Mouse (Mus musculus) heart, postnatal 0 days (tissue): ENCODE data around the gene Pex14. TPM values are rescaled to one million over a fixed set of nuclear protein-coding genes. Genes with fewer than 3 reads are reported as not detected.

ENCODE experiments used
- ATAC-seq: fragments of 200-750 bp; cut with Nextera tagmentation; 2 replicates; pipeline ENCODE4 v1.8.0; 2017; ENCODE audit warnings: low read depth, moderate number of reproducible peaks, moderate library complexity; ENCODE audit not compliant: insufficient read depth
- DNase-seq: peaks from one replicate; pipeline ENCODE4 v3.0.0-alpha.2; 2016; ENCODE audit warnings: low spot score
- H3K27ac ChIP-seq: fragments of 300-500 bp; sonication (generic); 2 replicates; pipeline ENCODE4 v1.5.1; 2014; ENCODE audit warnings: low read depth, mild to moderate bottlenecking
- H3K27me3 ChIP-seq: fragments of 300-500 bp; sonication (generic); 2 replicates; pipeline ENCODE4 v1.6.1; 2014; ENCODE audit warnings: low read length, mixed read lengths; ENCODE audit not compliant: control insufficient read depth, insufficient read depth
- H3K36me3 ChIP-seq: fragments of 300-500 bp; sonication (generic); replicated peaks from 2 replicates; pipeline ENCODE4 v1.6.1; 2014; ENCODE audit warnings: low read length, mixed read lengths; ENCODE audit not compliant: control insufficient read depth, insufficient read depth
- H3K4me1 ChIP-seq: fragments of 300-500 bp; sonication (generic); 2 replicates; pipeline ENCODE4 v1.6.1; 2014; ENCODE audit warnings: antibody characterized with exemption; ENCODE audit not compliant: control insufficient read depth, insufficient read depth
- H3K4me2 ChIP-seq: fragments of 300-500 bp; sonication (generic); 2 replicates; pipeline ENCODE4 v1.6.1; 2014; ENCODE audit warnings: low read depth, mild to moderate bottlenecking, low read length, moderate library complexity
- H3K4me3 ChIP-seq: fragments of 300-500 bp; sonication (generic); 2 replicates; pipeline ENCODE4 v1.5.1; 2014; ENCODE audit warnings: low read depth, low read length
- H3K9ac ChIP-seq: fragments of 300-500 bp; sonication (generic); replicated peaks from 2 replicates; pipeline ENCODE4 v1.6.1; 2014; ENCODE audit warnings: low read depth, low read length, mixed read lengths
- H3K9me3 ChIP-seq: fragments of 300-500 bp; sonication (generic); replicated peaks from 2 replicates; pipeline ENCODE4 v1.6.1; 2016; ENCODE audit warnings: low read length; ENCODE audit not compliant: control insufficient read depth
- CTCF ChIP-seq: IDR thresholded peaks from 2 replicates; pipeline ENCODE4 v1.5.1; 2016; ENCODE audit warnings: antibody characterized with exemption, control low read depth, low read depth
- EP300 ChIP-seq: IDR thresholded peaks from 2 replicates; pipeline ENCODE4 v1.6.1; 2016; ENCODE audit warnings: antibody characterized with exemption, low read depth
- WGBS: fragments of 180-500 bp; shearing (Covaris S2); extraction: QIAGEN DNeasy Blood & Tissue Kit; methylation state at CpG from one replicate; pipeline ENCODE4 v1.1.7; 2014; 5-methylcytosine and 5-hydroxymethylcytosine counted together
- polyA plus RNA-seq: library from polyadenylated mRNA; unstranded; fragments of >200 nt; fragmentation: Nextera tagmentation; extraction: Ambion mirVana; gene quantifications from 2 replicates; pipeline ENCODE4 v1.2.1, GENCODE M21; 2015
- total RNA-seq: library from RNA; depleted of rRNA; stranded (reverse); fragments of >200 nt; gene quantifications from 2 replicates; pipeline ENCODE4 v1.2.3, GENCODE M21; 2014; ENCODE audit warnings: low replicate concordance

The Pex14 gene
- total and polyA plus RNA-seq, 2 experiments from 2014 or later: 38.1 to 43.9 TPM

- H3K4me3 ChIP-seq: peak overlapping the region; percentile 24
- H3K27ac ChIP-seq: peak overlapping the region; percentile 96
- peak overlapping the region; percentile 55 for H3K4me2 ChIP-seq
- no peak for DNase-seq
- H3K9ac ChIP-seq: peak overlapping the region; percentile 47
- H3K9me3 ChIP-seq: no peaks in the 10 kb centered on the region
- no peak for ATAC-seq
- H3K36me3 ChIP-seq: peaks cover 6% of the 10 kb centered on the region
- WGBS: 77% methylated on average over 19 of the region's 19 CpGs
- peaks cover 20% of the 10 kb centered on the region for H3K4me1 ChIP-seq
- no peaks in the 10 kb centered on the region for H3K27me3 ChIP-seq
- TF ChIP-seq CTCF (no peak), EP300 (no peak)
Observed at GRCm38 (mm10) chr4:148961081-148961480, 138.6 kb downstream of the Pex14 start.

GRCm38 (mm10) chr4:148960011-148960410 is 139.7 kb downstream of the Pex14 start:
- Histone ChIP-seq H3K9ac (peak overlapping the region; percentile 47), H3K4me2 (peak overlapping the region; percentile 55), H3K27me3 (no peaks in the 10 kb centered on the region), H3K9me3 (no peaks in the 10 kb centered on the region), H3K27ac (peak overlapping the region; percentile 96), H3K4me1 (peaks cover 28% of the 10 kb centered on the region), H3K4me3 (peak overlapping the region; percentile 24), H3K36me3 (peaks cover 6% of the 10 kb centered on the region)
- ATAC-seq: peak; percentile 89
- 33% methylated on average over 12 of the region's 12 CpGs for WGBS
- peak; percentile 43; the same call in 1 of the 2 replicates for TF ChIP-seq CTCF
- peak; percentile 84 for TF ChIP-seq EP300
- DNase-seq: peak; percentile 91

GRCm38 (mm10) chr4:148955131-148955813 is 144.4 kb downstream of the Pex14 start:
- TF ChIP-seq EP300 (peak; percentile 93), CTCF (no peak)
- WGBS: 44% methylated on average over 14 of the region's 14 CpGs
- Histone ChIP-seq H3K4me1 (peaks cover 33% of the 10 kb centered on the region), H3K9ac (no peak overlapping the region), H3K27me3 (peaks cover 13% of the 10 kb centered on the region), H3K36me3 (peaks cover 25% of the 10 kb centered on the region), H3K9me3 (no peaks in the 10 kb centered on the region), H3K27ac (peak overlapping the region; percentile 76), H3K4me2 (no peak overlapping the region), H3K4me3 (no peak overlapping the region)
- ATAC-seq (peak; percentile 57), DNase-seq (peak; percentile 75)

DNA sequence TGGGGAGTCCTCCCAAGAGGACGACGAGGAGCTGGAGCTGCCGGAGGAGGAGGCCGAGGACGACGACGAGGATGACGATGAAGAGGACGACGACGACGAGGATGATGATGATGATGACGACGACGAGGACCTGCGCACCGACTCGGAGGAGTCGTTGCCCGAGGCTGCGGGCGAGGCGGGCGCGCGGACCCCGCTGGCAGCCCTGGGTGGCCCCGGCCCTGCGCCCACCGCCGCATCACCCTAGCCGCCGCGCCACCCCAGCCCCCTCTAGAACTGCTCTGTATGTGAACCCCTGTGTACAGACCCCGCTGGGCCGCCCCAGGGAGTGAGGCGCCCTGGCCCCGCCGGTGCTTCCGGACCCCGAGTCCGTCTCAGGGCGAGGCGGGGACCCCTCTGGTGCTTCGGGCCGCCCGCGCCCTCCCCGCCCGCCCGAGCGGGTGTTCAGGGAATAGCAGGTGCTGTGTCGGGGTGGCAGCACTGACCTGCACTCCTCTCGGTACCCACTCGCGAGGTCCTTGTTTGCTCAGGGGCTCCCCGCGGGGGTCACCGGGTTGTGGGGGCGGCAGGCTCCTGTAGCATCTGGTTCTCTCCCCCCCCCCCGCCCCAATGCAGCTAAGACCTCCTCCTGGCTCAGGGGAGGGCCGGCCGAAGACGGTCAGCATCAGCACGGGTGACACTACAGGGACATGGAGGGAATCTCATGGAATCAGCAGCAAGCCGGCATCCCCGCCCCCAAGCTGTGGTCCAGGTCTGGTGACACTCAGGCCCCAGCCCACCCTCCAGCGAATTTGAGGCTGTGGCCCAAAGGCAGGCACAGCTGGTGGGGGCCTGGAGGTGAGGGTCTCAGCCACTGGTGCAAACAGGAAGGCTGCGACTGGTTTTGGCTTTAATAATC is 147.1 kb downstream of the Pex14 start:
- no peak overlapping the region for H3K9ac ChIP-seq
- WGBS: 36% methylated on average over 59 of the region's 69 CpGs
- H3K27me3 ChIP-seq: peaks cover 13% of the 10 kb centered on the region
- TF ChIP-seq EP300 (no peak), CTCF (no peak)
- DNase-seq: no peak
- peak overlapping the region; percentile 43 for H3K4me2 ChIP-seq
- H3K36me3 ChIP-seq: peaks cover 47% of the 10 kb centered on the region
- no peak for ATAC-seq
- no peak overlapping the region for H3K27ac ChIP-seq
- no peaks in the 10 kb centered on the region for H3K9me3 ChIP-seq
- H3K4me3 ChIP-seq: peak overlapping the region; percentile 24
- H3K4me1 ChIP-seq: peaks cover 30% of the 10 kb centered on the region

- Histone ChIP-seq H3K27me3 (peaks cover 13% of the 10 kb centered on the region), H3K4me3 (peak overlapping the region; percentile 24), H3K4me1 (peaks cover 30% of the 10 kb centered on the region), H3K27ac (peak overlapping the region; percentile 65), H3K4me2 (peak overlapping the region; percentile 43), H3K36me3 (peaks cover 54% of the 10 kb centered on the region), H3K9me3 (no peaks in the 10 kb centered on the region), H3K9ac (no peak overlapping the region)
- TF ChIP-seq EP300: no peak
- TF ChIP-seq CTCF: no peak
- ATAC-seq (no peak), DNase-seq (no peak)
- 19% methylated on average over 44 of the region's 44 CpGs for WGBS
Observed at GRCm38 (mm10) chr4:148951821-148952291, 147.8 kb downstream of the Pex14 start.
